Mouse (Mus musculus): ENCODE data around the gene Ldb3. TPM values are rescaled to one million over a fixed set of nuclear protein-coding genes. Genes with fewer than 3 reads are reported as not detected.

Gene Ldb3
- polyA plus RNA-seq, 1 experiment, result not detected

GRCm38 (mm10) chr14:34522701-34523100 is 65.8 kb downstream of the Ldb3 start, which contains the start of gene 9230112D13Rik:
TSS of gene 9230112D13Rik (minus strand) at chr14:34522801.
- TF ChIP-seq POLR2A (IDR thresholded peaks at IDR 0.05; ENCODE audit: borderline replicate concordance, low read depth, low read length) (no peak), CTCF (IDR thresholded peaks at IDR 0.05; ENCODE audit: low read depth, low read length) (no peak)
- Histone ChIP-seq H3K4me1 (ENCODE audit: control insufficient read depth, insufficient read depth, low read length) (peaks cover 8% of the 10 kb centered on the region), H3K27ac (ENCODE audit: insufficient read depth, low read depth, low read length) (no peak within 1 kb of the TSS), H3K4me3 (ENCODE audit: insufficient read depth, low read length) (no peak within 1 kb of the TSS)

GRCm38 (mm10) chr14:34517959-34518544 is 70.4 kb downstream of the Ldb3 start:
- no peak for TF ChIP-seq POLR2A (IDR thresholded peaks at IDR 0.05; ENCODE audit: borderline replicate concordance, low read depth, low read length)
- no peak for TF ChIP-seq CTCF (IDR thresholded peaks at IDR 0.05; ENCODE audit: low read depth, low read length)
- Histone ChIP-seq H3K4me3 (ENCODE audit: insufficient read depth, low read length) (no peak overlapping the region), H3K27ac (ENCODE audit: insufficient read depth, low read depth, low read length) (no peak overlapping the region), H3K4me1 (ENCODE audit: control insufficient read depth, insufficient read depth, low read length) (peaks cover 22% of the 10 kb centered on the region)

GRCm38 (mm10) chr14:34516960-34517577 is 71.4 kb downstream of the Ldb3 start:
- H3K4me3 ChIP-seq (ENCODE audit: insufficient read depth, low read length), result no peak overlapping the region
- TF ChIP-seq POLR2A (IDR thresholded peaks at IDR 0.05; ENCODE audit: borderline replicate concordance, low read depth, low read length), result no peak
- no peak for TF ChIP-seq CTCF (IDR thresholded peaks at IDR 0.05; ENCODE audit: low read depth, low read length)
- no peak overlapping the region for H3K27ac ChIP-seq (ENCODE audit: insufficient read depth, low read depth, low read length)
- peaks cover 22% of the 10 kb centered on the region for H3K4me1 ChIP-seq (ENCODE audit: control insufficient read depth, insufficient read depth, low read length)

GRCm38 (mm10) chr14:34515860-34516259 is 72.6 kb downstream of the Ldb3 start:
- Histone ChIP-seq H3K27ac (ENCODE audit: insufficient read depth, low read depth, low read length) (no peak overlapping the region), H3K4me3 (ENCODE audit: insufficient read depth, low read length) (no peak overlapping the region), H3K4me1 (ENCODE audit: control insufficient read depth, insufficient read depth, low read length) (peaks cover 22% of the 10 kb centered on the region)
- TF ChIP-seq CTCF (IDR thresholded peaks at IDR 0.05; ENCODE audit: low read depth, low read length) (no peak), POLR2A (IDR thresholded peaks at IDR 0.05; ENCODE audit: borderline replicate concordance, low read depth, low read length) (no peak)

- Histone ChIP-seq H3K4me3 (ENCODE audit: insufficient read depth, low read length) (no peak overlapping the region), H3K27ac (ENCODE audit: insufficient read depth, low read depth, low read length) (no peak overlapping the region), H3K4me1 (ENCODE audit: control insufficient read depth, insufficient read depth, low read length) (peaks cover 22% of the 10 kb centered on the region)
- TF ChIP-seq POLR2A (IDR thresholded peaks at IDR 0.05; ENCODE audit: borderline replicate concordance, low read depth, low read length) (no peak), CTCF (IDR thresholded peaks at IDR 0.05; ENCODE audit: low read depth, low read length) (no peak)
Measured at GRCm38 (mm10) chr14:34514120-34514519, 74.4 kb downstream of the Ldb3 start.

GRCm38 (mm10) chr14:34512602-34513001 is 75.9 kb downstream of the Ldb3 start:
- TF ChIP-seq CTCF (IDR thresholded peaks at IDR 0.05; ENCODE audit: low read depth, low read length), result no peak
- no peak for TF ChIP-seq POLR2A (IDR thresholded peaks at IDR 0.05; ENCODE audit: borderline replicate concordance, low read depth, low read length)
- Histone ChIP-seq H3K4me1 (ENCODE audit: control insufficient read depth, insufficient read depth, low read length) (peaks cover 14% of the 10 kb centered on the region), H3K27ac (ENCODE audit: insufficient read depth, low read depth, low read length) (no peak overlapping the region), H3K4me3 (ENCODE audit: insufficient read depth, low read length) (no peak overlapping the region)

GRCm38 (mm10) chr14:34511901-34512300 is 76.6 kb downstream of the Ldb3 start:
- TF ChIP-seq CTCF (IDR thresholded peaks at IDR 0.05; ENCODE audit: low read depth, low read length) (no peak), POLR2A (IDR thresholded peaks at IDR 0.05; ENCODE audit: borderline replicate concordance, low read depth, low read length) (no peak)
- peaks cover 14% of the 10 kb centered on the region for H3K4me1 ChIP-seq (ENCODE audit: control insufficient read depth, insufficient read depth, low read length)

GRCm38 (mm10) chr14:34508842-34509439 is 79.5 kb downstream of the Ldb3 start:
- TF ChIP-seq CTCF (IDR thresholded peaks at IDR 0.05; ENCODE audit: low read depth, low read length) (no peak), POLR2A (IDR thresholded peaks at IDR 0.05; ENCODE audit: borderline replicate concordance, low read depth, low read length) (no peak)
- no peak overlapping the region for H3K27ac ChIP-seq (ENCODE audit: insufficient read depth, low read depth, low read length)
- no peak overlapping the region for H3K4me3 ChIP-seq (ENCODE audit: insufficient read depth, low read length)

More at GRCm38 (mm10) chr14:34511901-34512300, 76.6 kb downstream of the Ldb3 start:
- Histone ChIP-seq H3K27ac (ENCODE audit: insufficient read depth, low read depth, low read length) (no peak overlapping the region), H3K4me3 (ENCODE audit: insufficient read depth, low read length) (no peak overlapping the region)

GRCm38 (mm10) chr14:34508187-34508840 is 80.2 kb downstream of the Ldb3 start:
- TF ChIP-seq CTCF (IDR thresholded peaks at IDR 0.05; ENCODE audit: low read depth, low read length), result no peak
- TF ChIP-seq POLR2A (IDR thresholded peaks at IDR 0.05; ENCODE audit: borderline replicate concordance, low read depth, low read length), result no peak
- Histone ChIP-seq H3K27ac (ENCODE audit: insufficient read depth, low read depth, low read length) (no peak overlapping the region), H3K4me3 (ENCODE audit: insufficient read depth, low read length) (no peak overlapping the region), H3K4me1 (ENCODE audit: control insufficient read depth, insufficient read depth, low read length) (peaks cover 2% of the 10 kb centered on the region; the same call in 1 of the 2 replicates)

More at GRCm38 (mm10) chr14:34508842-34509439, 79.5 kb downstream of the Ldb3 start:
- H3K4me1 ChIP-seq (ENCODE audit: control insufficient read depth, insufficient read depth, low read length), result no peaks in the 10 kb centered on the region
